Mouse (Mus musculus): Measurements from ENCODE around the gene Crip1. TPM values are rescaled to one million over a fixed set of nuclear protein-coding genes. Genes with fewer than 3 reads are reported as not detected.

Crip1 gene
- polyA plus RNA-seq, 1 experiment from 2014 or later: 154 TPM

DNA sequence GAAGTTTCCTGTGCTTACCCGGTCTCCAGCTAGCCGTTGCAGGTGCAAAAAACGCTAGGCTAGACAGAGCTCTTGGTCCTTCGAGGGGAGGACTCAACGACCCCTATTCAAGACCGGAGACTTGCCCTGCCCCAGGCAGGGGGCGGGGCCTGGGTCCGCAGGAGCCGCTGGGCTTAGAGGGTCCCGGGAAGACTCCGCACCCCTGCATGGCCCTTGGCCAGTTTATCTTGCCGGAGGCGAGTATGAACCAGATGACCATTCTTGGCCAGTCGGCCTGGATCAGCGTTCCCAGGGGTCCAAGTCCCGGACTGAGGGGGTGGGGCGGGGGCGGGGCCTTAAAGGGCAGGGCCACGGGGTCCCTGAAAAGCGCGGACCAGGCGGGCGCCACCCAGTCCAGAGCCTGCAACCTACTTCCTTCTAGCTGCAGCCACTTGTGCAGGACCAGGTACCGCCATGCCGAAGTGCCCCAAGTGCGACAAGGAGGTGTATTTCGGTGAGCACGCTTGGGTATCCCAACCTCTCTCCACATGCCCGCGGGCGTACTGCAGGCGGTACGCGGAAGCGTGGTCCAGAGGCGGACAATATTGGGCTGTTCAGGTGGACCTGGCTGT, 5.7 kb downstream of the Crip1 start:
- ATAC-seq (ENCODE audit: low FRiP score, low read depth): no peak
- Histone ChIP-seq H3K27me3 (peaks cover 72% of the 10 kb centered on the region), H3K36me3 (no peaks in the 10 kb centered on the region), H3K4me2 (replicated peaks) (peak overlapping the region; percentile 85), H3K27ac (no peak overlapping the region), H3K4me3 (peak overlapping the region; percentile 55), H3K9ac (peak overlapping the region; percentile 59), H3K9me3 (no peaks in the 10 kb centered on the region), H3K4me1 (peaks cover 27% of the 10 kb centered on the region)
- 1% methylated on average over 36 of the region's 36 CpGs for WGBS

DNA sequence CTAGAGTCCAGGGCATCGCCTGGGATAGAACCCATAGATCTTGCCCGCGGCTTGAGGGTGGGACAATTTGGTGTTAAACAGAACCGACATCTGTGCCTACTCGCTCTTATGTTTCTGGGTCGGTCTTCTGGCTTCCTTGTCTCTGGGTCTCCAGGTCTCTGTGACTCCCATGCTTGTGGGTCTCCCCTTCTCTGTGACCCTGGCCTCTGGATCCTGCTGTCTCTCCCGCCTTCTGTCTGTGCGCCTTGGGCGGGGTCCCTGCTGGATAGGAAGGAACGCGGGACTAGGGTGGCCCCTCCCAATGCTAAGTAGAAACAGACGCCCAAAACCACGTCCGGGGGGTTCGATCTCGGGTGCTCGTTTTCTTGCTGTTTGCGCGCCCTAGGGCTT, 6.2 kb downstream of the Crip1 start:
- Histone ChIP-seq H3K9ac (peak overlapping the region; percentile 59), H3K36me3 (no peaks in the 10 kb centered on the region), H3K4me2 (replicated peaks) (peak overlapping the region; percentile 85), H3K4me1 (peaks cover 32% of the 10 kb centered on the region), H3K27me3 (peaks cover 67% of the 10 kb centered on the region), H3K27ac (no peak overlapping the region), H3K4me3 (peak overlapping the region; percentile 55), H3K9me3 (no peaks in the 10 kb centered on the region)
- ATAC-seq (ENCODE audit: low FRiP score, low read depth): no peak
- 15% methylated on average over 19 of the region's 19 CpGs for WGBS

DNA sequence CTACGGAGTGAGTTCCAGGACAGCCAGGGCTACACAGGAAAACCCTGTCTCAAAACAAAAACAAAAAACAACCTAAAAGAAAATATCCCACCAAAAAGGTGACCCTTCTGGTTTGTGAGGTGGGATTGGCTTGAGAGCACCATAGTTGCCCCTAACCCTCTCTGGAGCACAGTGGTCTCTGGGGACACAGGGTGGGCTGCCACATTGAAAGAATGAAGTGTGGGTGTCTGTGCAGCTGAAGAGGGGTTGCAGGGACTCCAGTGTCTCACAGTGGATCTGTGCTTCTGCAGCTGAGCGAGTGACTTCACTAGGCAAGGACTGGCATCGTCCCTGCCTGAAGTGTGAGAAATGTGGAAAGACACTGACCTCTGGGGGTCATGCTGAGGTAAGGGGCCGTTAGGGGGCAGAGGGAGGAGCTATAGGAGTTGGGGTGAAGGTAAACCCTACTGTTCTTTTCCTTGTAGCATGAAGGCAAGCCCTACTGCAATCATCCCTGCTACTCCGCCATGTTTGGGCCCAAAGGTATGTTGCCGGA, 6.9 kb downstream of the Crip1 start:
- Histone ChIP-seq H3K36me3 (peaks cover under 1% of the 10 kb centered on the region; the same call in 1 of the 2 replicates), H3K27ac (no peak overlapping the region), H3K9ac (no peak overlapping the region), H3K4me2 (replicated peaks) (no peak overlapping the region; the same call in 1 of the 2 replicates), H3K9me3 (no peaks in the 10 kb centered on the region), H3K27me3 (peaks cover 60% of the 10 kb centered on the region), H3K4me3 (no peak overlapping the region), H3K4me1 (peaks cover 33% of the 10 kb centered on the region)
- ATAC-seq (ENCODE audit: low FRiP score, low read depth): no peak
- 75% methylated on average over 6 of the region's 6 CpGs for WGBS

GRCm38 (mm10) chr12:113153971-113154370, 7.9 kb downstream of the Crip1 start:
- WGBS: 93% methylated on average over 7 of the region's 7 CpGs
- no peak for ATAC-seq (ENCODE audit: low FRiP score, low read depth)
- Histone ChIP-seq H3K4me2 (replicated peaks) (no peak overlapping the region), H3K27me3 (peaks cover 51% of the 10 kb centered on the region), H3K27ac (no peak overlapping the region), H3K9ac (no peak overlapping the region), H3K36me3 (peaks cover 5% of the 10 kb centered on the region; the same call in 1 of the 2 replicates), H3K4me3 (no peak overlapping the region), H3K9me3 (no peaks in the 10 kb centered on the region), H3K4me1 (peaks cover 33% of the 10 kb centered on the region)

GRCm38 (mm10) chr12:113154747-113155075, 8.6 kb downstream of the Crip1 start:
- no peak overlapping the region for H3K27ac ChIP-seq
- WGBS: 73% methylated on average over 6 of the region's 6 CpGs
- H3K4me3 ChIP-seq: peak overlapping the region; percentile 65

GRCm38 (mm10) chr12:113155076-113155771, 9.1 kb downstream of the Crip1 start:
- peaks cover 33% of the 10 kb centered on the region for H3K4me1 ChIP-seq
- peaks cover 9% of the 10 kb centered on the region for H3K36me3 ChIP-seq
- H3K27ac ChIP-seq: peak overlapping the region; percentile 44
- WGBS: 4% methylated on average over 32 of the region's 32 CpGs
- peak overlapping the region; percentile 65 for H3K4me3 ChIP-seq
- peak; percentile 0; the same call in 1 of the 2 replicates for ATAC-seq (ENCODE audit: low FRiP score, low read depth)
- H3K9me3 ChIP-seq: no peaks in the 10 kb centered on the region
- H3K4me2 ChIP-seq (replicated peaks): peak overlapping the region; percentile 90
- H3K9ac ChIP-seq: peak overlapping the region; percentile 70
- H3K27me3 ChIP-seq: peaks cover 39% of the 10 kb centered on the region

More at GRCm38 (mm10) chr12:113154747-113155075, 8.6 kb downstream of the Crip1 start:
- ATAC-seq (ENCODE audit: low FRiP score, low read depth): no peak
- Histone ChIP-seq H3K27me3 (peaks cover 44% of the 10 kb centered on the region), H3K9ac (peak overlapping the region; percentile 70; the same call in 1 of the 2 replicates), H3K36me3 (peaks cover 9% of the 10 kb centered on the region), H3K4me1 (peaks cover 33% of the 10 kb centered on the region), H3K4me2 (replicated peaks) (peak overlapping the region; percentile 90), H3K9me3 (no peaks in the 10 kb centered on the region)

GRCm38 (mm10) chr12:113155887-113156539, 9.9 kb downstream of the Crip1 start, which contains the start of gene Tedc1:
Tedc1 (plus strand) TSS chr12:113156421.
- peaks cover 9% of the 10 kb centered on the region for H3K36me3 ChIP-seq
- peak; percentile 96 for ATAC-seq (ENCODE audit: low FRiP score, low read depth)
- H3K4me2 ChIP-seq (replicated peaks): peak within 1 kb of the TSS; percentile 90
- peak within 1 kb of the TSS; percentile 65 for H3K4me3 ChIP-seq
- H3K9me3 ChIP-seq: no peaks in the 10 kb centered on the region
- peak within 1 kb of the TSS; percentile 70 for H3K9ac ChIP-seq
- peaks cover 31% of the 10 kb centered on the region for H3K27me3 ChIP-seq
- H3K4me1 ChIP-seq: peaks cover 33% of the 10 kb centered on the region
- WGBS: under 1% methylated on average over 46 of the region's 46 CpGs
- H3K27ac ChIP-seq: peak within 1 kb of the TSS; percentile 44

DNA sequence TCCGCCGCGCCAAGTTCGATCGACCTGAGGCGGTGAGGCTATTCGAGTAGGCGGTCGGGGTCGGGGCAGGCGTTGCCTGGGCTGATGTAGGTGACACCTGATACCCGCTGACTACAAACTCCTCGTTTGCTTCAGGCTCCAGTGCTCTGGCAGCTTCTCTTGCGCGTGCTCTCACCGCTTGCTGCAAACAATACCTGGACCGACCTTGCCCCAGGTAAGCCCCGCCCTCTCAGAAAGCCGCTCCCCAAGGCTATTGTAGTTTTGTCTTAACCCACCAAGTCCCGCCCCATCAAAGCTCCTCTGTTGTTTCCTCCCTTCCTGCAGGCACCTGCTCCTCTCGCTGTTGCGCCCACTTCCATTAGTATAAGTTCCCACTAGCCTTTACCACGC, 10.4 kb downstream of the Crip1 start:
- peaks cover 15% of the 10 kb centered on the region for H3K36me3 ChIP-seq
- H3K27me3 ChIP-seq: peaks cover 26% of the 10 kb centered on the region
- peak overlapping the region; percentile 65 for H3K4me3 ChIP-seq
- peaks cover 30% of the 10 kb centered on the region for H3K4me1 ChIP-seq
- ATAC-seq (ENCODE audit: low FRiP score, low read depth): no peak
- H3K9me3 ChIP-seq: no peaks in the 10 kb centered on the region
- H3K4me2 ChIP-seq (replicated peaks): peak overlapping the region; percentile 90
- peak overlapping the region; percentile 69 for H3K9ac ChIP-seq
- under 1% methylated on average over 23 of the region's 23 CpGs for WGBS
- H3K27ac ChIP-seq: no peak overlapping the region

GRCm38 (mm10) chr12:113157002-113157401, 10.9 kb downstream of the Crip1 start:
- H3K9ac ChIP-seq: peak overlapping the region; percentile 69
- H3K36me3 ChIP-seq: peaks cover 19% of the 10 kb centered on the region
- peaks cover 27% of the 10 kb centered on the region for H3K4me1 ChIP-seq
- H3K4me2 ChIP-seq (replicated peaks): peak overlapping the region; percentile 90
- peaks cover 22% of the 10 kb centered on the region for H3K27me3 ChIP-seq
- H3K9me3 ChIP-seq: no peaks in the 10 kb centered on the region
- WGBS: 39% methylated on average over 8 of the region's 8 CpGs
- no peak overlapping the region for H3K27ac ChIP-seq
- H3K4me3 ChIP-seq: peak overlapping the region; percentile 65
- no peak for ATAC-seq (ENCODE audit: low FRiP score, low read depth)

DNA sequence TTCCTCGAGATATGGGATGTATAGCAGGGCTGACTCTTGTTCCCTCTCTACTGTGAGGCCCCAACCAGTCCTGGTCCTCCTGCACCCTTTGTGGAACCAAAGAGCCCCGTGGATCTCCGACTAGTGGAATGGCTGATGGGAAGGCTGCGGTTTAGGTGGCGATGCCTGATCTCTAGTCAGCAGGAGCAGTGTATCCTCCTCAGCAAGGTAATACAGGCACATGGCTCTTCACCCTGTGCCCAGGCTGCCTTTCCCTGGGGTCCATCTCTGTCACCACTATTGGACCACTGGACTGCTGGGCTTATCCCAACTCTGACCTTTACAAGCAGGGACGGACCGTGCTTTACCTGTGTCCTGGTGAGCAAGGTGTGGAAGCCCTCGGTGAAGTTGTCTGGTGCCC, 11.4 kb downstream of the Crip1 start:
- H3K27me3 ChIP-seq: peaks cover 17% of the 10 kb centered on the region
- H3K27ac ChIP-seq: no peak overlapping the region
- peaks cover 19% of the 10 kb centered on the region for H3K36me3 ChIP-seq
- H3K9me3 ChIP-seq: no peaks in the 10 kb centered on the region
- H3K4me3 ChIP-seq: peak overlapping the region; percentile 65; the same call in 1 of the 2 replicates
- H3K4me1 ChIP-seq: peaks cover 22% of the 10 kb centered on the region
- WGBS: 91% methylated on average over 8 of the region's 8 CpGs
- ATAC-seq (ENCODE audit: low FRiP score, low read depth): no peak
- peak overlapping the region; percentile 69; the same call in 1 of the 2 replicates for H3K9ac ChIP-seq
- peak overlapping the region; percentile 90 for H3K4me2 ChIP-seq (replicated peaks)

GRCm38 (mm10) chr12:113157971-113158370, 11.9 kb downstream of the Crip1 start:
- peaks cover 14% of the 10 kb centered on the region for H3K27me3 ChIP-seq
- no peak overlapping the region for H3K27ac ChIP-seq
- no peak overlapping the region for H3K9ac ChIP-seq
- H3K4me1 ChIP-seq: peaks cover 21% of the 10 kb centered on the region
- no peak for ATAC-seq (ENCODE audit: low FRiP score, low read depth)
- H3K4me2 ChIP-seq (replicated peaks): no peak overlapping the region
- no peak overlapping the region for H3K4me3 ChIP-seq
- H3K9me3 ChIP-seq: no peaks in the 10 kb centered on the region
- 92% methylated on average over 8 of the region's 8 CpGs for WGBS
- peaks cover 21% of the 10 kb centered on the region for H3K36me3 ChIP-seq

DNA sequence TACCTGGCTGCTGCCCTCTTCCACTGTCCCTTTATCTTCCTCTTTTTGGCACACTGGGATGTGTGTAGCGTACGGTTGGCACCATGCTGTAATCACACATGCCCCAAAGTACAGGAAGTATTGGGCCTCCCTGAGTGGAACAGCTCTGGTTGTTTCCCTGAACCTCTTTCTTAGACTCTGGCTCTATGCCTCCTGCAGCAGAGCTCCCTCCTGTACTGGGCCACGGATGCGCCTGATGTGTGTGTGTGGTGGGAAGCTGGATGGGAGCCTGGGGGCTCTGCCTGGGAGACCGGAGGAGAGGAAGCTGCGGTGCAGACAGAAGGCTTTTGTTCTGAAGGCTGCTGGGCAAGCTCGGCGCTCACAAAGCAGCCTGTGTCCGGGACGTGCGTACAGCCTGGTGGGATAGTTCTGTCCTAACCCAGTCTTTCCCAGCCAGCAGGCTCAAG, 17.5 kb downstream of the Crip1 start:
- 92% methylated on average over 11 of the region's 11 CpGs for WGBS
- 0 out of 2 replicates have a peak overlapping the region, but pooled peaks have one; percentile 13 for H3K9ac ChIP-seq
- H3K27ac ChIP-seq: peak overlapping the region; percentile 49; the same call in 1 of the 2 replicates
- peaks cover 28% of the 10 kb centered on the region for H3K36me3 ChIP-seq
- ATAC-seq (ENCODE audit: low FRiP score, low read depth): no peak
- no peaks in the 10 kb centered on the region for H3K27me3 ChIP-seq
- no peaks in the 10 kb centered on the region for H3K9me3 ChIP-seq
- H3K4me2 ChIP-seq (replicated peaks): no peak overlapping the region
- H3K4me1 ChIP-seq: no peaks in the 10 kb centered on the region
- H3K4me3 ChIP-seq: no peak overlapping the region

Data from limb, embryonic 13.5 days (tissue).